Mouse (Mus musculus): Measurements from ENCODE around the gene Emc10. TPM values are rescaled to one million over a fixed set of nuclear protein-coding genes. Genes with fewer than 3 reads are reported as not detected.

Gene Emc10
- total RNA-seq, 1 experiment from 2014 or later: 81.5 TPM

DNA sequence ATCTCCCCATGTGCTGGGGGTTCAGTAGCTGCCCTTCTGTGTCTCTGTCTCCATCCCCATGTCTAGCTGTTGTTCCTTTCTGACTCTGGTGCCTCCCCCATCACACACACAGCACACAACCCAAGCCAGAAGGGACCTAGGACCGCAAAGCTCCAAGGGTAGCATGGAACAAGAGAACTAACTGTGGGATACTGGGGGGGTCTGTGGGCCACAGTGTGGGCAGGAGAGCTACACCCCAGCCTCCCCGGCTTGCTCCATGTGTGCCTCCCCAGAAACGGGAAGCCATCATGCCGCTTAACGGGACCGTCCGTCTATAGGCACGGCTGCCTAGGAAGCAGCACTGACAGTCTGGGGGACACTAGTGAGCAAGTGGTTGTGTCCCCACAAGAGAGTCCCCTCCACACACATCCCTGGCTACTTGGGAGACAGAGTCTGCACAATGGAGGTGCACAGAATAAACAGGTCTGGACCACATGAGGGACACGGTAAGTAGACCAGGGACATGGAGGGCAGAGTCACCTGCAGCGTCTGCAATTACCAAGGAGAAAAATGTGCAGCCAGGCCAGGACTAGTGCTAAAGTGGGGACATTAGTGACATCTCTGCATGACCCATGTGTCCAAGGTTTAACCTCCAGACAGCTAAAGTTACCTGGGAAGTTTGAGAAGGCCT is 32.6 kb downstream of the Emc10 start:
- no peak for DNase-seq

DNA sequence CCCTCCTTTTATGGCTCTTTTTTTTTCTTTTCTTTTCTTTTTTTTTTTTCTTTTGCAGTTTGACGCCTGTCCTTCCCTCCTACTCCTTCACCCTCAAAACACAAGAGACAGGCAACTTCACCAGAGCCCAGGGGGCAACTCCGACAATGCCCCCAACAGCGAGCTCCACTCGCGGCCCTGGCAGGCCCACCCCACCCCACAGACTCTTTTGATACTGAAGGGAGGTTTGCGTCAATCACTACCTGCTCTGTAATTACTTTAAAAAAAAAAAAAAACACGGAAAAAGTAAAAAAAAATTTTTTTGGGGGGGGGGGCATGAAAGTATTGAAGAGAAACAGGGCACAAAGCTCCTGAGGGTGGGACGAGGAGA is 33.3 kb downstream of the Emc10 start:
- DNase-seq: no peak

DNA sequence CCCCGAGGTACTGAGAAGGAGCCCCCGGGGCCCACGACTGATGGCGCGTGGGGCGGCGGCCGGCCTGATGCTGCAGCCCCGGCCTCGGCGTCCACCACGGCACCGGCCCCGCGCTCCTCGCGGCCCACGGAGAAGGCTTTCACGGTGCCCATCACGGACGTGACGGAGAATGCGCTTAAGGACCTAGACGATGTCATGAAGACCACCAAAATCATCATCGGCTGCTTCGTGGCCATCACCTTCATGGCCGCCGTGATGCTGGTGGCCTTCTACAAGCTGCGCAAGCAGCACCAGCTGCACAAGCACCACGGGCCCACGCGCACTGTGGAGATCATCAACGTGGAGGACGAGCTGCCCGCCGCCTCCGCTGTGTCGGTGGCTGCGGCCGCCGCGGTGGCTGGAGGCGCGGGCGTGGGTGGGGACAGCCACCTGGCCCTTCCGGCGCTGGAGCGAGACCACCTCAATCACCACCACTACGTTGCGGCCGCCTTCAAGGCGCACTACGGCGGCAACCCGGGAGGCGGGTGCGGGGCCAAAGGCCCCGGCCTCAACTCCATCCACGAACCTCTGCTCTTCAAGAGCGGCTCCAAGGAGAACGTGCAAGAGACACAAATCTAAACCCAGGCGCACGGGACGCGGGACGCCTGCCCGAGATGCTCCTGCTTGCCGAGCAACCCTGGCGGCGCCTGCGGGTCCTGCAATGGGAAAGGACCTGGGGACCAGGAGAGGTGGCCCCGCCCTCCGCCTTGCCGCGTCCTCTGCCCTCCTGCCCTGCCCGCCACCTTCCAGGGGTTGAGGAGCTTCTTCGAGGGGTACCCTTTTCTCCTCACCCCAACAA is 33.9 kb downstream of the Emc10 start:
- peak; percentile 74 for DNase-seq

DNA sequence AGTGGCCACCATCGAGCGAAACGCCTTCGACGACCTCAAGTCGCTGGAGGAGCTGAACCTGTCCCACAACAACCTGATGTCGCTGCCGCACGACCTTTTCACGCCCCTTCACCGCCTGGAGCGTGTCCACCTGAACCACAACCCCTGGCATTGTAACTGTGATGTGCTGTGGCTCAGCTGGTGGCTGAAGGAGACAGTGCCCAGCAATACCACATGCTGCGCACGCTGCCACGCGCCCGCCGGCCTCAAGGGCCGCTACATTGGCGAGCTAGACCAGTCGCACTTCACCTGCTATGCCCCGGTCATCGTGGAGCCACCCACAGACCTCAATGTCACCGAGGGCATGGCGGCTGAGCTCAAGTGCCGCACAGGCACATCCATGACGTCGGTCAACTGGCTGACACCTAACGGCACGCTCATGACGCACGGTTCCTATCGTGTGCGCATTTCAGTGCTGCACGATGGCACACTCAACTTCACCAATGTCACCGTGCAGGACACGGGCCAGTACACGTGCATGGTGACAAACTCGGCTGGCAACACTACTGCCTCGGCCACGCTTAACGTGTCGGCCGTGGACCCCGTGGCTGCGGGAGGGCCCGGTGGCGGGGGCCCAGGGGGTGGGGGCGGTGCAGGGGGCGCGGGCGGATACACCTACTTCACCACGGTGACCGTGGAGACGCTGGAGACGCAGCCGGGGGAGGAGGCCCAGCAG is 34.7 kb downstream of the Emc10 start:
- DNase-seq: no peak

DNA sequence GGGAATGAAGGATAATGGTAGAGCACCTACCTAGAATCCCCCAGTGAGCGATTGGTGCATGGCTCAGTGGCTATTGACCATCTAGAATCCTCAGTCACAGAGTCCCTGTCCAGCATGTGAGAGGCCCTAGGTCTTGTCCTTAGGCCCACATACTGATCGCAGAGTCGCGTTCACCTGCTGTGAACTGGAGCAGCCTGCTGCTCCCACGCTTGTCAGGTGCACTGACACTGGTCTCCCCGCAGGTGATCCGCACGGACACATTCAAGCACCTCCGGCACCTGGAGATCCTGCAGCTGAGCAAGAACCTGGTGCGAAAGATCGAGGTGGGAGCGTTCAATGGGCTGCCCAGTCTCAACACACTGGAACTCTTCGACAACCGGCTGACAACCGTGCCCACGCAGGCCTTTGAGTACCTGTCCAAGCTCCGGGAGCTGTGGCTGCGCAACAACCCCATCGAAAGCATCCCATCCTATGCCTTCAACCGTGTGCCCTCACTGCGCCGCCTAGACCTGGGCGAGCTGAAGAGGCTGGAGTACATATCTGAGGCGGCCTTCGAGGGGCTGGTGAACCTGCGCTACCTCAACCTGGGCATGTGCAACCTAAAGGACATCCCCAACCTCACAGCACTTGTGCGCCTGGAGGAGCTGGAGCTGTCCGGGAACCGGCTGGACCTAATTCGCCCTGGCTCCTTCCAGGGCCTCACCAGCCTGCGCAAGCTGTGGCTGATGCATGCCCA is 35.4 kb downstream of the Emc10 start:
- no peak for DNase-seq

DNA sequence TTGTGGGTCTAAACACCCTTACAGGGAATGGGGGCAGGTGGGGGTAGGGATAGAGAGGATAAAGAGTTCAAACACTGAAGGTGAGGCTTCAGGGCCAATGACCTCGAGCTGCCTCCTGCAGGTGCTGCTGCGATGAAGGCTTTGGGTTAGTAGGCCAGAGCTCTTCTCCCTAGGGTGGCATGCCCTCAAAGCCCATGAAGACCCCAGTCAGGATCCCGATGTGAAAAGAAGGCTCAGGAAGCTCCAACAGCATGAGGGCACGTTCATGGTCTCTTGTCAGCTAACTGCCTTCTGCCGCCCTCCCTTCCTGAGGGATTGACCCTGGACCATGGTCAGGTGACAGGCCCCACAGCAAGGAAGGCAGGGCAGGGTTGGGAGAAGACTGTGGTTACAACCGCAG is 36.3 kb downstream of the Emc10 start:
- DNase-seq: no peak

DNA sequence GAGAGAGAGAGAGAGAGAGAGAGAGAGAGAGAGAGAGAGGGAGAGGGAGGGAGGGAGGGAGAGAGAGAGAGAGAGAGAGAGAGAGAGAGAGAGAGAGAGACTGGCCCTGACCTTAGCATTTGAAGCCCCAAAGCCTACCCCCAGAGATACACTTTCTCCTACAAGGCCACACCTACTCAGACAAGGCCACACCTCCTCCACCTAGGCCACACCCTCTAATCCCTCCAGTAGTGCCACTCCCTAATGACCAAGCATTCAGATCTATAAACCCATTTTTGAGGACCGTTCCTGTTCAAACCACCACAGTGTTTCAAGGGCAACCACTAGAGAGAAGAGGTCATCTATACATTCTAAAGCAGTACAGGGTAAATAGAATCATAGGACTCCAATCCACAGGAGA is 40.0 kb downstream of the Emc10 start:
- DNase-seq: no peak

DNA sequence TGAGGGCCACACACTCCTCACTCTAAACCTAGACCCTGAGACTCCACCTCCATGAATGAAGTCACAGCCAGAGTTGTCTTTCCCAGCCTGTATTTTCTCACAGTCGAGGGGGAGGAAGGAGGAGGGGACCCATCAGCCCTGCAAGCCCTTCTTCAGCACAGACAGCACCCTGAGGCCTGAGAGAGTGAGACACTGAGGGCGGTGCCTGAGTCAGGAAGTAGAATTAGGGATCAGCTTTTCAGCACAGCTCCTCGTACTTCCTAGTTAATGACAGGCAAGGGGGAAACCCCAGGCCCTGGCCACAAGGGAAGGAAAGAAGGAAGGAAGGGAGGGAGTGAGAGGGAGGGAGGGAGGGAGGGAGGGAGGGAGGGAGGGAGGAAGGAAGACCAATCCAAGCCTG is 43.1 kb downstream of the Emc10 start:
- no peak for DNase-seq

DNA sequence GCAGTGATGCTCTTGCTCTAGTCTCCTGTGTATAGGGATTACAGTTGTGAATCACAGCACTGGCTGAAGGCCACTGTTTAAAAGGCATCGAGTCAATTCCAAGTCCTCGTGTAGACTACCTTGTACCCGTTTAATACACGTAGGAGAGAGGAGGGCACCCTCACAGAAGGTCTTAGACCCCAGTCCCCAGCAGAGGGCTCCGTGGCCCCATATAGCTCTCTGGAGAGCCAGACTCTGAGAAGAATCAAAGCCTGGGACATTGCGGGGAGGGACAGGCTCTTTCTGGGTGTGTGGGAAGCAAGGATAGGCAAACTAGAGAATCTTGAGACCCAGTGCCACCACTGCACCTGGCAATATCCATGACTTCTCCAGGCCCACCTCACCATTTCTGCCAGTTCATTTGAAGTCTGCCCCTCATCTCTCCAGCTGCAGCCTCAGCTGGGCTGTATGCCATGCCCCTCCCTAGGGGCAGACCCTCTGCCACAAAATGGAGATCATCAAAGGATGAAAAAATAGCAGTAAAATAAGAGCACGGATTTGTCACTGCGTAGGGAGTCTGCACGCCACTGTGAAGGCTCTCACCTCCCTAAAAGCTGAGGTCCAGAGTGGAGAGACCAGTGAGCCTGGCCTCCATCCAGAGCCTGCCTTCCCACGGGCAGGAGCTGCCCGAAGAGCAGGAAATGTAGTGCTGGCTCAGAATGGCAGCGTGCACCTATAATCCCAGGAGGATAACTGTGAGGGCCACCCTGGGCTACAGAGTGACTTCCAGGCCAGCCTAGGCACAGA is 50.1 kb downstream of the Emc10 start:
- DNase-seq: no peak

DNA sequence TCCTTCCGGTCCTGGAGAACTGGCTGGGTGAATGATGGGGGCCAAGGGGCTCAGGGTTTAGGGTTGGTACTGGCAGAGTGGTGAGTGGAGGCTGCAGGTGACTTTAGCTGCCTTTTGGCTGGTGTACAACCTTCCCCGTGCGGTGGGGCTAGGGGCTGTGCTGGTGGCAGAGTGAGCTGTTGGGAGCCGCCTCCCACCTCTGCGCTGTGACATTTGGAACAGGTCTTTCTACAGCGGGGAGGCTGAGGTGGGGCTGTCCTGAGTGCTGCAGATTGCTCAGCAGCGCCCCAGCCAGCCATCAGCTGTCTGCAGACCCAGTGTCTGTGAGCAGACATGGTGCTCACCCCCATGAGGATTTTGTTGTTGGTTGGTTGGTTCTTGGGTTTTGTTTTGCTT is 50.8 kb downstream of the Emc10 start:
- no peak for DNase-seq

DNA sequence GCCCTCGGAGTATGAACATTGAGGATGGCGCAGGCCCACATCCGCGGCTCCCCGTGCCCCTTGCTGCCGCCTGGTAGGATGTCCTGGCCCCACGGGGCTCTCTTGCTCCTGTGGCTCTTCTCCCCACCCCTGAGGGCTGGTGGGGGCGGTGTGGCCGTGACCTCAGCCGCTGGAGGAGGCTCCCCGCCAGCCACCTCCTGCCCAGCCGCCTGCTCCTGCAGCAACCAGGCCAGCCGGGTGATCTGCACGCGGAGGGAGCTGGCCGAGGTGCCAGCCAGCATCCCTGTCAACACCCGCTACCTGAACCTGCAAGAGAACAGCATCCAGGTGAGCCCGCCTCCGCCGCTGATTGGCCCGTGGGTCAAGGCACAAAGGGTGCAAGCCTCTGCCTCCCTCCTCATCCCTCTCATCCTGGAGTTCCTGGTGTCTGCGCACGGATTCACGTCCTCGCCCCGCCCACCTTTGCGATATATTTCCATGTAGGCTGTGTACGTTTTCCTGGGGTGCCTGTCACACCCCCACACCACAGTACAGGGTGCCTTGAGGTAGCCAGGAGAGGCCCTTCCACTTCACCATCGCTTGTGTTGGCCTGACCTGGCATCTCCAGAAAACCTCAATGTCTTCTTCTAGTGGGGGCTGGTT is 51.3 kb downstream of the Emc10 start:
- DNase-seq: no peak

DNA sequence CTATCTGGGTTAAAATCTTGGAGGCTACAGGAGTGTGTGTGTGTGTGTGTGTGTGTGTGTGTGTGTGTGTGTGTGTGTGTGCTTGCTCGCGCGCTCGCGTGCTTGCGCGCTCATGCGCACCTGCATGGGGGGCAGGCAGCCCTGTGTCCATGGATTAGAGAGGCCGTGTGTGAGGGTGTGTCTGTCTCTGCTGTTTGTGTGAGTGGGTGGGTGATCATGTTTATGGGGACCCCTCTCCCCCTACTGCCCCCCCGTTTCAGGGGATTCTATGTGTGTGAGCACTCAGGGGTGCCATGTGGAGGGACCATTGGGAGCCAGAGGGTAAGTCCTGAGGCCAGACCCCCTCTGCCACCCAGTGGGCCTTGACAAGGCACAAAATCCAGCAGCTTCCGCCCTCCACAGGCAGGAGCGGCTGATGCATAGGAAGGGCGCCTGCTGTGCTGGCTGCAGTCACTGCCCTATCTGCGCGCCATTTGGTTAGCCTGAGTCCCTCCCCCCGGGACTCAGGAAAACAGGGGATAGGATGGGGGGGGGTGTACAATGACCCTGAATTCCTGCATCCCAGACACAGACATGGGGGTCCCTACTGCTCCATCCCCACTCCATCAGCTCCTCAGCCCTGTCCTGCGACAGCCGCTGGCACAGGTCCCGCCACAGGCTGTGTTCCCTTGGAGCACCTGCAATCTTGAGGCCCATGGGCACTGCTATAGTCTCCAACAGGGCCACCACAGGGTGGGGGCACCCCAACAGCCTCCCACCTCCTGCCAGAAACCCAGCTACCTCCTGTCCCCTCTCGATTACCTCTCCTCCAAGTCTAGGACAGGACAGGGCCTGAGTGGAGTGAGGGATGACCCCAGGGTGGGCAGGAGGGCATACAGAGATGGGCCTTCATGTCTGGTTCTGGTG is 52.8 kb downstream of the Emc10 start:
- no peak for DNase-seq

DNA sequence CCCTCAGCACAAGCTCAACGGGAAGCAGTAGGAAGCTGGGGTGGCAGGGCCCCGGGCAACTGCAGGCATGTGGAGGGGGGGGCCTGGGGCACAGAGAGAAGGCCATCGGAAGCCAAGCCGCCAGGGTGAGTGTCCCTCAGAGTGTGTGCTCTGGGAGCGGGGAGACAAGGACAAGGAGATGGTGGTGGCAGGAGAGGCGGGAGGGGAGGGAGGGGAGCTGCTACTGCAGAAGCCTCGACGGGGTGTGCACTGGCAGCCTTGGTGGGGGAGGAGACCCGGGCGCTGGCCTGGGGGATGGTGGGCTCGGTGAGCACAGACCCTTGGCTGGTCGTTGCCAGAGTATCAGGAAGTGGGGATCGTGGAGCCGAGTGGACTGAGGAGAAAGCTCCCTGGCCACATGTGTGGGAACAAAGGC is 53.9 kb downstream of the Emc10 start:
- DNase-seq: peak; percentile 48

DNA sequence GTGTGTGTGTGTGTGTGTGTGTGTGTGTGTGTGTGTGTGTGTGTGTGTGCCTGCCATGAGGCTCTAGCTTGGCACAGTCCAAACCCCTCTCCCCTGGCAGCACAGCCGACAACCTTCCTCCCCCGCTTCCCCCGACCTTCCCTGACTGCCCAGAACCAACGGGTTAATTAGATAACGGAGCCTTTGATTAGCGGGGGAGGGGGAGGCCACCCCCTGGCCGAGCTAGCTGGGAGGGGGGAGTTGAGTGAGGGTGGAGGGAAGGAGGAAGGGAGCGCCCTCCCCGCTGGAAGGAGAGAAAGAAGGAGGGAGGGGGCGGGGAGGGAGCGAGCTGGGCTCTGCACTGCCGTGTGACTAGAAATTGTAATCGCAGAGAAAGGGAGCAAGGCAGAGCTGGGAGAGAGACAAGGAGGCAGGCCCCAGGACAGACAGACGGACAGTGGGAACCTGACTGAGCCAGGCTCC is 54.6 kb downstream of the Emc10 start:
- no peak for DNase-seq

DNA sequence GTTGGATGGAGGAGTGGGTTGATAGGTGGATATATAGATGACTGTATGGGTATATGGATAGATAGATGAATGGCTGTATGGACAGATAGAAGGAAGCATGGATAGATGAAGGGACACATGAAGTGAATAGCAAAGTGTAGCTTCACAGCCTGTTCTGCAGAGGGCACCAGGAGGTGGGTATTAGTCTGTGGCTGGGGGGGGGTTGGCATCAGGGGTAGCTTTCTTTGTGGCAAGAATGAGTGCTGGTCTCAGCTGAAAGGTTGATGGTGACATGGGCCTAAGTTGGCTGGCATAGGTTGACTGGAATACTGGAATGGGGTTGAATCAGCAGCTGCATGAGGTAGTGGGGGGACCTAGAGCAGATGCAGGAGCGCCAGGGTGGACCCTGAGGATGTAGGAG is 55.1 kb downstream of the Emc10 start:
- DNase-seq: no peak

DNA sequence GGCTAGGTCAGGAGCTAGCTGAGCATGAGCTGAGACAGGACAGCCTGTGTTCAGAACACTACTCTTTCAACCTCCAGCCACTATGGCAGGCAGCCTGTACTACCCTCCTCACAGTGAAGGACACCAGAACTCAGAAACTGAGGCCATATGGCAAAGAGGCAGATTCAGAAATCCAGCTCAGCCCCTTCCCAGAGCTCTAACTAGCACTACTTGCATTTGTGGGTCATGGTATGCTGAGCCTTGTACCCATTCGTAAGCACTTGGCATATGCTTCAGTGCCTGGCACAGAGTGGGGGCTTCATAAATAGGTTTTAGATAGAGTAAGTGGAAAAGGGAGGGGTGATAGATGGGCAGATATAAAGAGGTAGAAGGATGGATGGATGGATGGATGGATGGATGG is 55.9 kb downstream of the Emc10 start:
- DNase-seq: no peak

Data from adrenal gland, postnatal 14 days (tissue).